In the genomic region with DNA sequence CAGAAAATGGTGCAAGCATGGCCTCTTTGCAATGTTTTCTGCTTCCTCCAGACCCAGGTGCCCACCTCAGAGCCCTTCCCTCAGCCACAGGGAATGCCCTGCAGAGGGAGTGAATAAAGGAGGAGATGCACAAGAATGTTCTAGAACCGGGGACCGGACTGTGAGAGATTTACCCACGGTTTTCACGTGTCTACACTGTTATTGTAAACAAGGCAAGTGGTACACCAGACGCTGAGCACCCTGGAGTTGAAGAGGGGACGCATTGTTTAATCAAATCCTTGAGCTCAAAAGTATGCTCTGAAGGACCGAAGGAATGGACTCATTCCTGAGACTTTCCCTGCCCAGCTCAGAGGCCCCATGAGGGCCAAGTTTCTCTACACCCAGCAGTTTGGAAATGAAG, we compare ENCODE assay signal across 13 mouse cellular contexts. TPM values are rescaled to one million over a fixed set of nuclear protein-coding genes. Genes with fewer than 3 reads are reported as not detected.
DNase-seq lines count a peak whose midpoint lies in the region; ATAC-seq and TF ChIP-seq lines count a peak whose summit lies in the region.
"Had no signal": no experiment of that assay in that cellular context is flagged by ENCODE, and none has a peak within 500 bp of the region (broad histone marks: within the 10 kb centered on the region; RNA-seq: fewer than 3 reads in every experiment).

No protein-coding gene starts in this region.

- ATAC-seq in heart, embryonic 13.5 days (ENCODE audit: extremely low read depth, insufficient number of reproducible peaks, low FRiP score, low TSS enrichment) = no peak
- no peak for ATAC-seq in embryonic facial prominence, embryonic 12.5 days (ENCODE audit: insufficient number of reproducible peaks, insufficient read depth, low FRiP score, low TSS enrichment)
- no peak for ATAC-seq in kidney, postnatal 0 days (replicated peaks; ENCODE audit: low FRiP score, low read depth)
- ATAC-seq in lung, embryonic 16.5 days (ENCODE audit: low read depth) = peak; percentile 48
- no peak for ATAC-seq in frontal cortex, adult (ENCODE audit: low TSS enrichment)
- ATAC-seq: intestine, embryonic 15.5 days had no signal

- peaks cover 31% of the 10 kb centered on the region for H3K27me3 ChIP-seq in heart, embryonic 13.5 days (replicated peaks)
- peaks cover 20% of the 10 kb centered on the region; the same call in 1 of the 2 replicates for H3K27me3 ChIP-seq in embryonic facial prominence, embryonic 12.5 days
- no peaks in the 10 kb centered on the region for H3K27me3 ChIP-seq in kidney, postnatal 0 days (ENCODE audit: insufficient read depth, low read length)
- no peaks in the 10 kb centered on the region for H3K27me3 ChIP-seq in lung, embryonic 16.5 days (ENCODE audit: control insufficient read depth, insufficient read depth, low read depth, low read length)

- H3K4me3 ChIP-seq in heart, embryonic 13.5 days = no peak overlapping the region
- H3K4me3 ChIP-seq in embryonic facial prominence, embryonic 12.5 days = no peak overlapping the region
- no peak overlapping the region for H3K4me3 ChIP-seq in kidney, postnatal 0 days (replicated peaks; ENCODE audit: low read depth, low read length)
- 0 out of 2 replicates have a peak overlapping the region, but pooled peaks have one; percentile 13 for H3K4me3 ChIP-seq in lung, embryonic 16.5 days (ENCODE audit: low read length)
- H3K4me3 ChIP-seq: erythroblast, embryonic 14.5 days; intestine, embryonic 15.5 days had no signal

- H3K9ac ChIP-seq in heart, embryonic 13.5 days = peak overlapping the region; percentile 45; the same call in 1 of the 2 replicates
- H3K9ac ChIP-seq in embryonic facial prominence, embryonic 12.5 days = peak overlapping the region; percentile 10; the same call in 1 of the 2 replicates
- no peak overlapping the region for H3K9ac ChIP-seq in kidney, postnatal 0 days (ENCODE audit: low read depth, low read length)
- peak overlapping the region; percentile 44; the same call in 1 of the 2 replicates for H3K9ac ChIP-seq in lung, embryonic 16.5 days (ENCODE audit: low read length)
- H3K9ac ChIP-seq: intestine, embryonic 15.5 days had no signal

- H3K36me3 ChIP-seq in heart, embryonic 13.5 days = no peaks in the 10 kb centered on the region
- H3K36me3 ChIP-seq in embryonic facial prominence, embryonic 12.5 days = no peaks in the 10 kb centered on the region
- no peaks in the 10 kb centered on the region for H3K36me3 ChIP-seq in kidney, postnatal 0 days (ENCODE audit: insufficient read depth, low read length)
- no peaks in the 10 kb centered on the region for H3K36me3 ChIP-seq in lung, embryonic 16.5 days (ENCODE audit: control insufficient read depth, insufficient read depth, low read length)
- H3K36me3 ChIP-seq: intestine, embryonic 15.5 days had no signal

- no peak for DNase-seq in heart, postnatal 4 days
- DNase-seq in kidney, postnatal 0 days (ENCODE audit: low spot score) = no peak
- DNase-seq in right cerebral cortex, postnatal 36 days (ENCODE audit: low spot score in 2 of 2) = no peak
- DNase-seq in testis, postnatal 10 days (ENCODE audit: low spot score) = no peak
- DNase-seq: adrenal gland, postnatal 36 days; left cerebral cortex, postnatal 4 days had no signal

- WGBS in heart, embryonic 13.5 days = 55% methylated on average over 7 of the region's 7 CpGs
- WGBS in embryonic facial prominence, embryonic 12.5 days = 22% methylated on average over 7 of the region's 7 CpGs
- 29% methylated on average over 7 of the region's 7 CpGs for WGBS in kidney, postnatal 0 days
- WGBS in lung, embryonic 16.5 days = 34% methylated on average over 7 of the region's 7 CpGs

- TF ChIP-seq CTCF in kidney, postnatal 0 days (IDR thresholded peaks at IDR 0.05; ENCODE audit: low read depth) = no peak

- H3K9me3 ChIP-seq in heart, embryonic 13.5 days = no peaks in the 10 kb centered on the region
- no peaks in the 10 kb centered on the region for H3K9me3 ChIP-seq in embryonic facial prominence, embryonic 12.5 days
- H3K9me3 ChIP-seq in kidney, postnatal 0 days (replicated peaks; ENCODE audit: low read length) = no peaks in the 10 kb centered on the region
- no peaks in the 10 kb centered on the region for H3K9me3 ChIP-seq in lung, embryonic 16.5 days (ENCODE audit: control insufficient read depth, low read length)
- H3K9me3 ChIP-seq: intestine, embryonic 15.5 days had no signal

- H3K4me2 ChIP-seq in heart, embryonic 13.5 days = peak overlapping the region; percentile 25
- H3K4me2 ChIP-seq in embryonic facial prominence, embryonic 12.5 days (replicated peaks) = no peak overlapping the region
- peak overlapping the region; percentile 73; the same call in 1 of the 2 replicates for H3K4me2 ChIP-seq in kidney, postnatal 0 days (ENCODE audit: low read length)
- H3K4me2 ChIP-seq in lung, embryonic 16.5 days (ENCODE audit: low read depth, low read length) = peak overlapping the region; percentile 39
- H3K4me2 ChIP-seq: intestine, embryonic 15.5 days had no signal

- H3K27ac ChIP-seq in heart, embryonic 13.5 days (replicated peaks) = peak overlapping the region; percentile 55
- peak overlapping the region; percentile 31; the same call in 1 of the 2 replicates for H3K27ac ChIP-seq in embryonic facial prominence, embryonic 12.5 days
- H3K27ac ChIP-seq in kidney, postnatal 0 days = peak overlapping the region; percentile 93
- H3K27ac ChIP-seq in lung, embryonic 16.5 days (ENCODE audit: low read length) = peak overlapping the region; percentile 93
- H3K27ac ChIP-seq: intestine, embryonic 15.5 days had no signal

- H3K4me1 ChIP-seq in heart, embryonic 13.5 days = peaks cover 30% of the 10 kb centered on the region
- H3K4me1 ChIP-seq in embryonic facial prominence, embryonic 12.5 days = peaks cover 13% of the 10 kb centered on the region
- H3K4me1 ChIP-seq in kidney, postnatal 0 days (replicated peaks; ENCODE audit: insufficient read depth, low read length) = peaks cover 8% of the 10 kb centered on the region
- peaks cover 8% of the 10 kb centered on the region for H3K4me1 ChIP-seq in lung, embryonic 16.5 days (replicated peaks; ENCODE audit: control insufficient read depth, insufficient read depth, low read length)

RNA-seq across cellular contexts. Expression of a gene that starts 43.2 kb away (rescaled TPM):
- 21.0 and 22.4 TPM in 2 replicates for polyA plus RNA-seq in heart, embryonic 13.5 days (2015; fragmentation: Nextera tagmentation; extraction: Ambion mirVana)
- total RNA-seq in heart, postnatal 4 days (2021) = 10 to 100 TPM; 31.5 to 36.1 TPM
- polyA plus RNA-seq in embryonic facial prominence, embryonic 12.5 days (2016; fragmentation: Nextera tagmentation; extraction: Ambion mirVana) = 37.4 and 39.6 TPM in 2 replicates
- polyA plus RNA-seq in kidney, postnatal 0 days (2015; fragmentation: Nextera tagmentation; extraction: Ambion mirVana) = 54.7 and 58.1 TPM in 2 replicates
- 69.5 and 73.4 TPM in 2 replicates for polyA plus RNA-seq in lung, embryonic 16.5 days (2015; fragmentation: Nextera tagmentation; extraction: Ambion mirVana)
- total RNA-seq: neutrophil, adult 5-6 weeks had no signal

Comparison
In these comparisons a context has a peak if more than half of its experiments do, and no peak if none do; other contexts are left out.
1. H3K27ac ChIP-seq: peak in every context shown above with its lines; median percentile 93 in kidney, postnatal 0 days; 93 in lung, embryonic 16.5 days; 55 in heart, embryonic 13.5 days; 31 in embryonic facial prominence, embryonic 12.5 days.